Mouse (Mus musculus) CH12.LX (cell line): ENCODE data around the gene Gga1.

Experiments
- CHD1 ChIP-seq: IDR thresholded peaks from 2 replicates; pipeline ENCODE4 v1.6.1; 2012; ENCODE audit warnings: low read depth, low read length, improper control_type of control experiment, inconsistent platforms
- CTCF ChIP-seq, 2 experiments: IDR thresholded peaks in 1 of 2; conservative IDR thresholded peaks in 1 of 2; 2 replicates each; pipeline ENCODE4 v1.5.1; 2011 to 2012; ENCODE audit warnings: low read depth in 2 of 2, low read length in 2 of 2, improper control_type of control experiment in 1 of 2, inconsistent platforms in 1 of 2, mild to moderate bottlenecking in 1 of 2, moderate library complexity in 1 of 2
- EP300 ChIP-seq: IDR thresholded peaks from 2 replicates; pipeline ENCODE4 v1.6.1; 2011; ENCODE audit warnings: low read length, improper control_type of control experiment
- MXI1 ChIP-seq: IDR thresholded peaks from 2 replicates; pipeline ENCODE4 v1.6.1; 2011; ENCODE audit warnings: mild to moderate bottlenecking, low read depth, low read length, improper control_type of control experiment
- PAX5 ChIP-seq: IDR thresholded peaks from 2 replicates; pipeline ENCODE4 v1.6.1; 2012; ENCODE audit warnings: low read length, inconsistent platforms, mixed read lengths
- POLR2A ChIP-seq: IDR thresholded peaks from 2 replicates; pipeline ENCODE4 v1.6.1; 2011; ENCODE audit warnings: low read depth, mild to moderate bottlenecking, improper control_type of control experiment, low read length
- POLR2AphosphoS2 ChIP-seq: IDR thresholded peaks from 2 replicates; pipeline ENCODE4 v1.6.1; 2011; ENCODE audit warnings: low read depth, low read length, improper control_type of control experiment
- USF2 ChIP-seq: conservative IDR thresholded peaks from 2 replicates; pipeline ENCODE4 v1.6.1; 2011; ENCODE audit warnings: low read depth, low read length, improper control_type of control experiment
- ZNF384 ChIP-seq: IDR thresholded peaks from 2 replicates; pipeline ENCODE4 v1.6.1; 2012; ENCODE audit warnings: low read depth, low read length, improper control_type of control experiment, inconsistent platforms

DNA sequence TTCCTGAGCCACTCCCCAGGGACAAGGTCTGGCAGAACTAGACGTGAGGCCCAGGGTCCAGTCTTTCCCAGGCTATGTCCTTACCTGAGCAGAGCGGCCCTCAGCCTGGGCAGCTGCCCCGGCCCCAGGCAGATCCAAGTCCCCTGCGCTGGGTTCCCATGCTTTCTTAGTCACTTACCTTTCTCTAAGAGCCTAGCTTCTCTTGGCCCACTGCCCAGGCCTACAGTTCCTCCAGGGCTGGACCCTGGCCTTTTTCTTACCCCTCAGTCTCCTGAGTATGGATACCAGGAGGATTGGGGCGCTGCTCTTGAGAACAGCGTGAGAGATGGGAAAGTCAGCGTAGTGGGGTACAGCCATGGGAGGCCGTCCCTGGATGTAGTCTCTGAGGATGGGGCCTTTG lies 3.4 kb downstream of the Gga1 start:
- TF ChIP-seq CTCF (conservative IDR thresholded peaks at IDR 0.05 in 1 of 2, IDR thresholded peaks at IDR 0.05 in 1 of 2; ENCODE audit: low read depth in 2 of 2, low read length in 2 of 2) (no peak), PAX5 (no peak), POLR2A (no peak), POLR2AphosphoS2 (no peak), ZNF384 (no peak), USF2 (no peak), EP300 (no peak), CHD1 (no peak), MXI1 (no peak)
